Mouse (Mus musculus) thymus, postnatal 14 days (tissue): ENCODE measurements around the gene Ric8a.

Experiments used
- DNase-seq: peaks from one replicate; pipeline ENCODE4 v3.0.0; 2021

The Ric8a gene

GRCm38 (mm10) chr7:140894611-140895010 lies 37.9 kb downstream of the Ric8a start:
- DNase-seq = no peak

- no peak for DNase-seq
These were observed 41.1 kb downstream of the Ric8a start for GRCm38 (mm10) chr7:140897863-140898262.

GRCm38 (mm10) chr7:140899121-140899520 lies 42.4 kb downstream of the Ric8a start:
- no peak for DNase-seq

- DNase-seq = no peak
These were observed 43.5 kb downstream of the Ric8a start, which contains the start of gene Cox8b for GRCm38 (mm10) chr7:140900220-140900619. Cox8b (minus strand) TSS chr7:140900446.

GRCm38 (mm10) chr7:140902036-140902875 lies 45.5 kb downstream of the Ric8a start:
- DNase-seq = no peak

- DNase-seq = peak; percentile 82
These were observed 46.5 kb downstream of the Ric8a start for GRCm38 (mm10) chr7:140903212-140903611.

- DNase-seq = no peak
These were observed 48.9 kb downstream of the Ric8a start for GRCm38 (mm10) chr7:140905642-140906081.

- no peak for DNase-seq
These were observed 50.4 kb downstream of the Ric8a start for GRCm38 (mm10) chr7:140907131-140907530.

- DNase-seq = no peak
These were observed 50.9 kb downstream of the Ric8a start for GRCm38 (mm10) chr7:140907697-140908096.

GRCm38 (mm10) chr7:140908181-140908580 lies 51.4 kb downstream of the Ric8a start:
- no peak for DNase-seq

- peak; percentile 82 for DNase-seq
These were observed 51.9 kb downstream of the Ric8a start for GRCm38 (mm10) chr7:140908634-140909107.

GRCm38 (mm10) chr7:140912293-140912692 lies 55.5 kb downstream of the Ric8a start:
- no peak for DNase-seq

GRCm38 (mm10) chr7:140912846-140913482 lies 56.2 kb downstream of the Ric8a start:
- no peak for DNase-seq
